Mouse (Mus musculus) cerebellum, adult 2 months (tissue): ENCODE measurements around the gene Mllt3.

Source experiments
- CTCF ChIP-seq: fragments of 200-500 bp; IDR thresholded peaks from 2 replicates; pipeline ENCODE4 v1.5.1; 2011; ENCODE audit warnings: low read depth, mild to moderate bottlenecking, control low read depth, low read length, moderate library complexity, borderline replicate concordance; ENCODE audit not compliant: insufficient read depth
- POLR2A ChIP-seq: fragments of 200-500 bp; IDR thresholded peaks from 2 replicates; pipeline ENCODE4 v1.6.1; 2011; ENCODE audit warnings: low read length, control low read depth, borderline replicate concordance; ENCODE audit not compliant: insufficient read depth

DNA sequence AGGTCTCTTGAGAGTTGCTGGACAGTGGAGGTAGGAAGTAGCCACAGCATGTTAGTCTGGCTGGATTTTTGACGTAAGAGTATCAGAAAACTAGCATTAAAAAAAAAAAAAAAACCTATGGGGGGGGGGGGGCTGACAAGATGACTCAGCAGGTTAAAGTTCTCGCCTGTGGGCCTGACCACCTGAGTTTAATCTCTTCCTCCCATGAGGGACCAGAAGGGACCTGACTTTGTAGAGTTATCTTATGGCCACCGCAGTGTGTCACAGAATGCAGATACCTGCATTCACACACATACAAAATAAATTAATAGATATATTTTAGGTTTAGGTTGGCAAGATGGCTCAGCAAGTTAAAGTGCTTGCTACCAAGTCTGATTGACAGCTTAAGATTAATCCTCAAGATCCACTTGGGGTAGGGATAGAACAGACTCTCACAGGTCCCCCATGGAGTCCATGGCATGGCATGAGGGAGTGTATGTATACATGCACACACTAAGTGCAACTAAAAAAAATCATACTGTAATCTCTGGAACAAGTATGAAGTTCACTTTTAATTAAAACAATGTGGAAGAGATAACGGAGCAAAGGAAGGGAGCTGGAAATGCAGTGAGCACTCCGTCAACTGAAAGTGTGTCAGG lies 203.6 kb downstream of the Mllt3 start:
- TF ChIP-seq POLR2A (no peak), CTCF (no peak)
